Mouse (Mus musculus): Measurements from ENCODE around the gene Scamp3. TPM values are rescaled to one million over a fixed set of nuclear protein-coding genes. Genes with fewer than 3 reads are reported as not detected.

Scamp3 gene
- polyA plus RNA-seq, 2 experiments, result 93.9 to 114 TPM

DNA sequence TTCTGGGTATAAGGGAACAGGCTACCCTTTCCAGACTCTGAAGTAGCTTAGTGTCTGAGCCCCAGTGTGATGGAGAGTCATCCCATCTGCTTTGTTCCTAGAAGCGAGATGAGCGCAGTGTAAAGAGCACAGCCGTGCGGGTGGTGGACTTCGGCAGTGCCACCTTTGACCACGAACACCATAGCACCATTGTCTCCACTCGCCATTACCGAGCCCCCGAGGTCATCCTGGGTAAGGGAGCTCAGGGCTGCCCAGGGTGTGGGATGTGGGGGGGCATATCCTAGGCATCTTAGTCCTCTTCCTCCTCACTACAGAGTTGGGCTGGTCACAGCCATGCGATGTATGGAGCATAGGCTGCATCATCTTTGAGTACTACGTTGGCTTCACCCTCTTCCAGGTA is 2.4 kb upstream of the Scamp3 start:
- DNase-seq (ENCODE audit: low spot score) (no peak), ATAC-seq (ENCODE audit: low FRiP score, low read depth) (no peak)
- peaks cover 78% of the 10 kb centered on the region for H3K36me3 ChIP-seq (ENCODE audit: control insufficient read depth, insufficient read depth, low read length)
- no peak overlapping the region for H3K4me2 ChIP-seq (replicated peaks; ENCODE audit: low read depth, low read length, severe bottlenecking)
- no peak overlapping the region for H3K9ac ChIP-seq (ENCODE audit: low read depth, low read length, severe bottlenecking)
- no peaks in the 10 kb centered on the region for H3K27me3 ChIP-seq (ENCODE audit: control insufficient read depth, insufficient read depth, low read length)
- H3K27ac ChIP-seq (replicated peaks; ENCODE audit: low read depth, low read length), result no peak overlapping the region
- 92% methylated on average over 11 of the region's 11 CpGs for WGBS
- peaks cover 7% of the 10 kb centered on the region for H3K4me1 ChIP-seq (ENCODE audit: control insufficient read depth, insufficient read depth, low read length)
- TF ChIP-seq POLR2A (IDR thresholded peaks at IDR 0.05; ENCODE audit: borderline replicate concordance, extremely low read depth, insufficient read depth, insufficient read length), result no peak
- no peak overlapping the region for H3K4me3 ChIP-seq (replicated peaks; ENCODE audit: low read length)
- no peaks in the 10 kb centered on the region for H3K9me3 ChIP-seq (ENCODE audit: control insufficient read depth, low read length)

DNA sequence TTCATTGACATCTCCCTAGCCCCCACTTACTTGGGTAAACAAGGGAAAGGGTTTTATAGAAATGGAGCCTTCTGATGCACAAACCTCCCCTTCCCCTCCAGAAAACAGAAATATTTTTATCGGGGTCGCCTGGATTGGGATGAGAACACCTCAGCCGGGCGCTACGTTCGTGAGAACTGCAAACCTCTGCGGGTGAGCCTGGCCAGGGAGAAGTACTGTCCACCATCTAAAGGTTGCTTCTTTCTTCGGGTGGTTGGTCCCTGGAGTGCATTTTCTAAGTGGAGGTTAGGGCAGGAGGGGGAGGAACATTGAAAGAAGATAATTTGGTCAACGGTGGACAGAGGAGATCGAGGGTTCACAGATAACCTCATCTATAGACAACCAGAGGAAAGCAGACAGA is 1.7 kb upstream of the Scamp3 start:
- WGBS, result 91% methylated on average over 10 of the region's 10 CpGs
- TF ChIP-seq POLR2A (IDR thresholded peaks at IDR 0.05; ENCODE audit: borderline replicate concordance, extremely low read depth, insufficient read depth, insufficient read length), result no peak
- Histone ChIP-seq H3K4me3 (replicated peaks; ENCODE audit: low read length) (no peak overlapping the region), H3K4me2 (replicated peaks; ENCODE audit: low read depth, low read length, severe bottlenecking) (no peak overlapping the region), H3K36me3 (ENCODE audit: control insufficient read depth, insufficient read depth, low read length) (peaks cover 78% of the 10 kb centered on the region), H3K4me1 (ENCODE audit: control insufficient read depth, insufficient read depth, low read length) (peaks cover 7% of the 10 kb centered on the region), H3K9ac (ENCODE audit: low read depth, low read length, severe bottlenecking) (no peak overlapping the region), H3K27me3 (ENCODE audit: control insufficient read depth, insufficient read depth, low read length) (no peaks in the 10 kb centered on the region), H3K9me3 (ENCODE audit: control insufficient read depth, low read length) (no peaks in the 10 kb centered on the region), H3K27ac (replicated peaks; ENCODE audit: low read depth, low read length) (no peak overlapping the region)
- no peak for DNase-seq (ENCODE audit: low spot score)
- no peak for ATAC-seq (ENCODE audit: low FRiP score, low read depth)

DNA sequence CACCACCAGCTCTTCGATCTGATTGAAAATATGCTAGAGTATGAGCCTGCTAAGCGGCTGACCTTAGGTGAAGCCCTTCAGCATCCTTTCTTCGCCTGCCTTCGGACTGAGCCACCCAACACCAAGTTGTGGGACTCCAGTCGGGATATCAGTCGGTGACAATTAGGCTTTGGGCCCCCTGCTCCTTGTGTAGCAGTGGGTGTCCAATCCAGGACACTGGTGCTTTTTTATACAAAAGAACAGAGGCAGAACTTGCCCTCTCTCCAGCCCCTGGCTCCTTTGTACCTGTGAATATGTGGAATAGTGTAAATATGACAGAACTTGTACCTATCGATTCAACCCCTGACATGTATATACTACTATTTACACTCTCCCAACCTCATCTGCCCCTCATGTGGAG is 852 bp upstream of the Scamp3 start:
- DNase-seq (ENCODE audit: low spot score) (no peak), ATAC-seq (ENCODE audit: low FRiP score, low read depth) (no peak)
- H3K4me3 ChIP-seq (replicated peaks; ENCODE audit: low read length), result 0 out of 2 replicates have a peak overlapping the region, but pooled peaks have one; percentile 0
- no peak overlapping the region for H3K27ac ChIP-seq (replicated peaks; ENCODE audit: low read depth, low read length)
- no peaks in the 10 kb centered on the region for H3K9me3 ChIP-seq (ENCODE audit: control insufficient read depth, low read length)
- H3K27me3 ChIP-seq (ENCODE audit: control insufficient read depth, insufficient read depth, low read length), result no peaks in the 10 kb centered on the region
- no peak overlapping the region for H3K4me2 ChIP-seq (replicated peaks; ENCODE audit: low read depth, low read length, severe bottlenecking)
- peaks cover 7% of the 10 kb centered on the region for H3K4me1 ChIP-seq (ENCODE audit: control insufficient read depth, insufficient read depth, low read length)
- TF ChIP-seq POLR2A (IDR thresholded peaks at IDR 0.05; ENCODE audit: borderline replicate concordance, extremely low read depth, insufficient read depth, insufficient read length), result no peak
- no peak overlapping the region for H3K9ac ChIP-seq (ENCODE audit: low read depth, low read length, severe bottlenecking)
- peaks cover 77% of the 10 kb centered on the region for H3K36me3 ChIP-seq (ENCODE audit: control insufficient read depth, insufficient read depth, low read length)
- WGBS, result 88% methylated on average over 7 of the region's 7 CpGs

DNA sequence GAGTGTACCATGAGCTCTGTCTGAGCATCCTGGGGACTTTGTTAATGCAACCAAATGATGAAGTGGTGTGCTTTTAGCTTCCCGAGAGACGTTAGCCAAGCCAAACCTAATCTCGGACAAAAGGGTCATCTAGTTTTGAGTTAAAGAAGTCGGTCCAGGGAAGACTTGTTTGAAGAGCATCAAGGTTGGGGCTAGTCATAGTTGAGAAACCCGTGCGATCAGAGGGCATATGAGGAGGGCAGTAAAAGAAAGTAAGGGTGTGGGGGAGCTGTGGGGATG is 773 bp downstream of the Scamp3 start:
- Histone ChIP-seq H3K4me1 (ENCODE audit: control insufficient read depth, insufficient read depth, low read length) (peaks cover 7% of the 10 kb centered on the region), H3K4me3 (replicated peaks; ENCODE audit: low read length) (peak overlapping the region; percentile 83), H3K9me3 (ENCODE audit: control insufficient read depth, low read length) (no peaks in the 10 kb centered on the region), H3K4me2 (replicated peaks; ENCODE audit: low read depth, low read length, severe bottlenecking) (peak overlapping the region; percentile 89), H3K27me3 (ENCODE audit: control insufficient read depth, insufficient read depth, low read length) (no peaks in the 10 kb centered on the region), H3K9ac (ENCODE audit: low read depth, low read length, severe bottlenecking) (peak overlapping the region; percentile 84), H3K27ac (replicated peaks; ENCODE audit: low read depth, low read length) (peak overlapping the region; percentile 78), H3K36me3 (ENCODE audit: control insufficient read depth, insufficient read depth, low read length) (peaks cover 74% of the 10 kb centered on the region)
- ATAC-seq (ENCODE audit: low FRiP score, low read depth) (no peak), DNase-seq (ENCODE audit: low spot score) (no peak)
- TF ChIP-seq POLR2A (IDR thresholded peaks at IDR 0.05; ENCODE audit: borderline replicate concordance, extremely low read depth, insufficient read depth, insufficient read length), result no peak
- 7% methylated on average over 6 of the region's 6 CpGs for WGBS

DNA sequence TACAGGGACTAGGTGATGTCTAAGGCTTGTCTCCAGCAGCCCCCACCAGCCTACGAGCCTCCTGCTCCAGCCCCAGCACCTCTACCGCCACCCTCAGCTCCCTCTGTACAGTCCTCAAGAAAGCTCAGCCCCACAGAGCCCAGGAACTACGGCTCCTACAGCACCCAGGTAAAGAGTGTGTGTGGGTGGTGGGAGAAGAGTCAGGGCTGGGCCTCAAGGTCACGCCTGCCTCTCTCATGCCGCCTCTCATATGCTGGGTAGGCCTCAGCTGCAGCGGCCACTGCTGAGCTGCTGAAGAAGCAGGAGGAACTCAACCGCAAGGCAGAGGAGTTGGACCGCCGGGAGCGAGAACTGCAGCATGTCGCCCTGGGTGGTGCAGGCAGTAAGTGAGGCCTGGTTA is 1.8 kb downstream of the Scamp3 start:
- 87% methylated on average over 11 of the region's 11 CpGs for WGBS
- no peak overlapping the region for H3K4me3 ChIP-seq (replicated peaks; ENCODE audit: low read length)

More for the DNA sequence above, 1.8 kb downstream of the Scamp3 start:
- DNase-seq (ENCODE audit: low spot score) (no peak), ATAC-seq (ENCODE audit: low FRiP score, low read depth) (no peak)
- Histone ChIP-seq H3K9me3 (ENCODE audit: control insufficient read depth, low read length) (no peaks in the 10 kb centered on the region), H3K27me3 (ENCODE audit: control insufficient read depth, insufficient read depth, low read length) (no peaks in the 10 kb centered on the region), H3K4me2 (replicated peaks; ENCODE audit: low read depth, low read length, severe bottlenecking) (no peak overlapping the region), H3K9ac (ENCODE audit: low read depth, low read length, severe bottlenecking) (0 out of 2 replicates have a peak overlapping the region, but pooled peaks have one; percentile 5), H3K36me3 (ENCODE audit: control insufficient read depth, insufficient read depth, low read length) (peaks cover 64% of the 10 kb centered on the region), H3K27ac (replicated peaks; ENCODE audit: low read depth, low read length) (no peak overlapping the region), H3K4me1 (ENCODE audit: control insufficient read depth, insufficient read depth, low read length) (peaks cover 15% of the 10 kb centered on the region)
- TF ChIP-seq POLR2A (IDR thresholded peaks at IDR 0.05; ENCODE audit: borderline replicate concordance, extremely low read depth, insufficient read depth, insufficient read length), result no peak

Data from limb, embryonic 14.5 days (tissue).